Mouse (Mus musculus): Measurements from ENCODE around the gene Ipo13. TPM values are rescaled to one million over a fixed set of nuclear protein-coding genes. Genes with fewer than 3 reads are reported as not detected.

Gene Ipo13
- polyA plus RNA-seq, 1 experiment: 96.0 TPM

DNA sequence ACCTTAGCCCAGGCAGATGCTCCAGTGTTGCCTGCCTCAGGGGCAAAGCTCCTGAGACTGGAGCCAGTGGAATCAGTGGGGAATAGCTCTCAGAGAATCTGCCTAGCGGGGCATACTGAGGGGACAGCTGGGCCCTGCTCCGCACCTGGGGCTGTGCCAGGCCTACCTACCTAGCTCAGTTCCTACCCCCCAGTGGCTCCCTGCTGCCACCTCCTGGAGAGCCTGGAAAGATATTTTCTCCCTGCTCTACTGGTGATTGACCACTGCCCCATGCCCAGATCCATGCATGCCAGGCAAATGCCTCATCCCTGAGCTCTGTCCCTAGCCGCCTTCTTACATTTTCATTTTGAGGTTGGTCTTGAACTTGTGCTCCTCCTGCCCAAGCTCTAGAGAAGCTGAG is 56.0 kb downstream of the Ipo13 start:
- no peak overlapping the region for H3K4me3 ChIP-seq (ENCODE audit: control insufficient read depth, insufficient read depth, low read length)
- TF ChIP-seq POLR2A (IDR thresholded peaks at IDR 0.05; ENCODE audit: control insufficient read depth, extremely low read depth, insufficient read depth, low read length, poor library complexity): no peak
- peak; percentile 66; the same call in 1 of the 2 replicates for TF ChIP-seq CTCF (IDR thresholded peaks at IDR 0.05; ENCODE audit: borderline replicate concordance, control insufficient read depth, extremely low read depth, insufficient read depth, low read length, poor library complexity)
- WGBS: 77% methylated on average over 3 of the region's 3 CpGs
- H3K4me1 ChIP-seq (replicated peaks; ENCODE audit: control insufficient read depth, insufficient read depth, low read length): peaks cover 3% of the 10 kb centered on the region
- peak; percentile 65 for DNase-seq
- no peak overlapping the region for H3K27ac ChIP-seq (ENCODE audit: control insufficient read depth, insufficient read depth, low read length)
- H3K36me3 ChIP-seq (ENCODE audit: control insufficient read depth, insufficient read depth, low read length): no peaks in the 10 kb centered on the region
- no peaks in the 10 kb centered on the region for H3K27me3 ChIP-seq (ENCODE audit: control insufficient read depth, insufficient read depth, low read length)

GRCm38 (mm10) chr4:117855146-117855545 is 59.7 kb downstream of the Ipo13 start:
- H3K27ac ChIP-seq (ENCODE audit: control insufficient read depth, insufficient read depth, low read length): no peak overlapping the region
- TF ChIP-seq CTCF (IDR thresholded peaks at IDR 0.05; ENCODE audit: borderline replicate concordance, control insufficient read depth, extremely low read depth, insufficient read depth, low read length, poor library complexity) (no peak), POLR2A (IDR thresholded peaks at IDR 0.05; ENCODE audit: control insufficient read depth, extremely low read depth, insufficient read depth, low read length, poor library complexity) (no peak)
- no peak overlapping the region for H3K4me3 ChIP-seq (ENCODE audit: control insufficient read depth, insufficient read depth, low read length)
- no peaks in the 10 kb centered on the region for H3K27me3 ChIP-seq (ENCODE audit: control insufficient read depth, insufficient read depth, low read length)
- no peaks in the 10 kb centered on the region for H3K36me3 ChIP-seq (ENCODE audit: control insufficient read depth, insufficient read depth, low read length)
- H3K4me1 ChIP-seq (replicated peaks; ENCODE audit: control insufficient read depth, insufficient read depth, low read length): no peaks in the 10 kb centered on the region
- 94% methylated on average over 9 of the region's 9 CpGs for WGBS
- no peak for DNase-seq

DNA sequence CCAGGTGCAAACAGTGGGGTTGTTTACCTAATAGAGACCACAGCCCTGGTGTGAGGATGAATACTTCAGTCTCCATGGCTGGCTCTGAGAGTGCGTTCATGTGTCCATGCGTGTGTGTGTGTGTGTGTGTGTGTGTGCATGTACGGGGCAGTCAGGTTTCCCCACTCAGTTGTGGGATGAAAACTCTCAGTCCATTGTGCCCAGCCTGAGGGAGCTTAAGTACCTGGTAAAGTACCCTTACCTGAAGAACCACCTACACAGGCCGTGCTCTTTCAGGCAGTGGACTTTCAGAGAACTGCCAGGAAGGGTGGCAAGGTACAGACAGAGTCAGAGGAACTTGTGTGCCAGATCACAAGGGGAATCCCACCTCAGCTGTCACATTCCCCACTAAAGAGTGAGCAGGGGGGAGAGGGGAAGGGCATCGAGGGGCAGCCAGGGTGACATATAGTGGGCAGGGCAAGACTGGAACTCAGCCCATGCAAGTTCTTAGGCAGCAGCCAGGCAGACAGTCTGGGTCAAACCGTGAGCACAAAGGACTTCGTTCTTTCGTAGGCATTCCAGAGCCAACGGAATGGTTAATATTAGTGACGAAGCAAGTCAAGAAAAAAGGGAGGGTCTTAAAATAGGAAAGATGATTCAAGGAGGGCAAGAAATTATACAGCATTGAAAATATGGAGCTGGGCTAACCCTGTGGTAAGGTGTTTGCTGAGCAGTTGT is 62.5 kb downstream of the Ipo13 start:
- Histone ChIP-seq H3K4me3 (ENCODE audit: control insufficient read depth, insufficient read depth, low read length) (no peak overlapping the region), H3K4me1 (replicated peaks; ENCODE audit: control insufficient read depth, insufficient read depth, low read length) (no peaks in the 10 kb centered on the region), H3K27me3 (ENCODE audit: control insufficient read depth, insufficient read depth, low read length) (no peaks in the 10 kb centered on the region), H3K27ac (ENCODE audit: control insufficient read depth, insufficient read depth, low read length) (no peak overlapping the region), H3K36me3 (ENCODE audit: control insufficient read depth, insufficient read depth, low read length) (no peaks in the 10 kb centered on the region)
- no peak for DNase-seq
- TF ChIP-seq CTCF (IDR thresholded peaks at IDR 0.05; ENCODE audit: borderline replicate concordance, control insufficient read depth, extremely low read depth, insufficient read depth, low read length, poor library complexity): no peak
- TF ChIP-seq POLR2A (IDR thresholded peaks at IDR 0.05; ENCODE audit: control insufficient read depth, extremely low read depth, insufficient read depth, low read length, poor library complexity): no peak
- WGBS: 91% methylated on average over 10 of the region's 10 CpGs

DNA sequence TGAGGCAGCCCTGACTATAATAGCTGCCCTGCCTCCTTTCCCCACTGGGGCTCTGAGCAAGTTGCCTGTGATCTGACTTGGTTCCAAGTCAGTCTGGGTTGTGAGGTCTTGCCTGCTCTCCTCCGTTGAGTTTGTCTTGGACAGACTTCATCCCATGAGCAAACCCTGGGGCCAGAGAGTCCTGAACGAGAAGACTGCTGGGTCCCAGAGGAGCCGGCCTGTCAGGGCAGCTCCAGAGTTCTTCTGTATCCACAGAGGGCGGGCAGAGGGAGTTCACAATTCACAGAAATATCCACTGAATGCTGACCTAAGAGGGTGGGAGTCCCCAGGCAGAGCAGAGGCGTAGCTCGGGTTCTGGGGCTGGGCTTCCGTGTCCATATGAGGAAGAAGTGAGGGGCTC is 63.9 kb downstream of the Ipo13 start:
- DNase-seq: no peak

GRCm38 (mm10) chr4:117850176-117850575 is 64.6 kb downstream of the Ipo13 start:
- Histone ChIP-seq H3K4me1 (replicated peaks; ENCODE audit: control insufficient read depth, insufficient read depth, low read length) (no peaks in the 10 kb centered on the region), H3K27ac (ENCODE audit: control insufficient read depth, insufficient read depth, low read length) (no peak overlapping the region), H3K27me3 (ENCODE audit: control insufficient read depth, insufficient read depth, low read length) (no peaks in the 10 kb centered on the region), H3K36me3 (ENCODE audit: control insufficient read depth, insufficient read depth, low read length) (no peaks in the 10 kb centered on the region), H3K4me3 (ENCODE audit: control insufficient read depth, insufficient read depth, low read length) (no peak overlapping the region)
- no peak for TF ChIP-seq CTCF (IDR thresholded peaks at IDR 0.05; ENCODE audit: borderline replicate concordance, control insufficient read depth, extremely low read depth, insufficient read depth, low read length, poor library complexity)
- TF ChIP-seq POLR2A (IDR thresholded peaks at IDR 0.05; ENCODE audit: control insufficient read depth, extremely low read depth, insufficient read depth, low read length, poor library complexity): no peak
- 91% methylated on average over 7 of the region's 7 CpGs for WGBS
- no peak for DNase-seq

More for the DNA sequence above, 63.9 kb downstream of the Ipo13 start:
- Histone ChIP-seq H3K4me3 (ENCODE audit: control insufficient read depth, insufficient read depth, low read length) (no peak overlapping the region), H3K27ac (ENCODE audit: control insufficient read depth, insufficient read depth, low read length) (no peak overlapping the region), H3K27me3 (ENCODE audit: control insufficient read depth, insufficient read depth, low read length) (no peaks in the 10 kb centered on the region), H3K4me1 (replicated peaks; ENCODE audit: control insufficient read depth, insufficient read depth, low read length) (no peaks in the 10 kb centered on the region), H3K36me3 (ENCODE audit: control insufficient read depth, insufficient read depth, low read length) (no peaks in the 10 kb centered on the region)
- WGBS: 86% methylated on average over 7 of the region's 7 CpGs
- TF ChIP-seq POLR2A (IDR thresholded peaks at IDR 0.05; ENCODE audit: control insufficient read depth, extremely low read depth, insufficient read depth, low read length, poor library complexity): no peak
- no peak for TF ChIP-seq CTCF (IDR thresholded peaks at IDR 0.05; ENCODE audit: borderline replicate concordance, control insufficient read depth, extremely low read depth, insufficient read depth, low read length, poor library complexity)

DNA sequence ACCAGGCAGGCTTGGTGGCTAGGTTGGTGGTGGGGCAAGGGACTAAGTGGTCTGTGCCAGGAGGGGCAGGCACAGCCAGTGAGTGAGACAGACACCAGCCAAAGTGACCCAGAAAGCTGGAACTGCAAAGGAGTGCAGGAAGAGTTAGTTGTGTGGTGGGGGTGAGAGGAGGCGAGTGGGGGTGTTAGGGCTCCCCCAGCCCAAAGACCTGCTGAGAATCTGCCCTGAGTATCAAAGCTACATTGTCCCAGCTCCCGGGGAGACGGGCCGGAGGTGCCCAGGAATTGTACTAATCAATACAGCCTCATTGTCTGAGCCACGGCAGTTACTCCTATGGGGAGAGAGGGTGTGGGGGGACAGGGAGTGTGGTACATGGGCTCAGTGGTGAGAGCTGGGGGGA is 65.3 kb downstream of the Ipo13 start:
- DNase-seq: no peak
- no peak overlapping the region for H3K27ac ChIP-seq (ENCODE audit: control insufficient read depth, insufficient read depth, low read length)
- no peaks in the 10 kb centered on the region for H3K36me3 ChIP-seq (ENCODE audit: control insufficient read depth, insufficient read depth, low read length)

More for the DNA sequence above, 65.3 kb downstream of the Ipo13 start:
- H3K4me1 ChIP-seq (replicated peaks; ENCODE audit: control insufficient read depth, insufficient read depth, low read length): no peaks in the 10 kb centered on the region
- WGBS: 98% methylated on average over 5 of the region's 5 CpGs
- H3K27me3 ChIP-seq (ENCODE audit: control insufficient read depth, insufficient read depth, low read length): no peaks in the 10 kb centered on the region
- TF ChIP-seq POLR2A (IDR thresholded peaks at IDR 0.05; ENCODE audit: control insufficient read depth, extremely low read depth, insufficient read depth, low read length, poor library complexity) (no peak), CTCF (IDR thresholded peaks at IDR 0.05; ENCODE audit: borderline replicate concordance, control insufficient read depth, extremely low read depth, insufficient read depth, low read length, poor library complexity) (no peak)
- no peak overlapping the region for H3K4me3 ChIP-seq (ENCODE audit: control insufficient read depth, insufficient read depth, low read length)
